Mouse (Mus musculus) adrenal gland, postnatal 4 days (tissue): Measurements from ENCODE around the gene Cep128. TPM values are rescaled to one million over a fixed set of nuclear protein-coding genes. Genes with fewer than 3 reads are reported as not detected.

ENCODE experiments used
- DNase-seq, 2 experiments: peaks; one replicate each; pipeline ENCODE4 v3.0.0; 2021 to 2022; ENCODE audit warnings: low spot score in 2 of 2, mixed read lengths in 2 of 2
- total RNA-seq, 2 experiments: library from RNA; stranded (reverse); gene quantifications; 2 replicates each; pipeline ENCODE4 v1.2.3; 2021

Gene Cep128
- total RNA-seq, 2 experiments from 2014 or later = 9.7 to 10.7 TPM

GRCm38 (mm10) chr12:91184616-91185015 is 199.6 kb downstream of the Cep128 start:
- DNase-seq = no peak

GRCm38 (mm10) chr12:91183928-91184327 is 200.3 kb downstream of the Cep128 start:
- no peak for DNase-seq

- DNase-seq = no peak
Observed at GRCm38 (mm10) chr12:91183304-91183855, 200.8 kb downstream of the Cep128 start.

GRCm38 (mm10) chr12:91176808-91177526 is 207.2 kb downstream of the Cep128 start:
- no peak for DNase-seq

GRCm38 (mm10) chr12:91171613-91172012 is 212.6 kb downstream of the Cep128 start:
- DNase-seq = no peak

GRCm38 (mm10) chr12:91161015-91161730 is 223.0 kb downstream of the Cep128 start:
- DNase-seq = no peak

- DNase-seq = no peak
Observed at GRCm38 (mm10) chr12:91158481-91158880, 225.7 kb downstream of the Cep128 start.

GRCm38 (mm10) chr12:91154052-91154451 is 230.2 kb downstream of the Cep128 start:
- DNase-seq = no peak

GRCm38 (mm10) chr12:91149152-91149551 is 235.1 kb downstream of the Cep128 start:
- DNase-seq = no peak

- DNase-seq = no peak
Observed at GRCm38 (mm10) chr12:91134740-91135517, 249.3 kb downstream of the Cep128 start.

GRCm38 (mm10) chr12:91115054-91115453 is 269.2 kb downstream of the Cep128 start:
- DNase-seq = no peak

GRCm38 (mm10) chr12:91103316-91103715 is 280.9 kb downstream of the Cep128 start:
- DNase-seq = no peak

- DNase-seq = no peak
Observed at GRCm38 (mm10) chr12:91097869-91098268, 286.3 kb downstream of the Cep128 start.

- DNase-seq = no peak
Observed at GRCm38 (mm10) chr12:91096197-91096596, 288.0 kb downstream of the Cep128 start.

GRCm38 (mm10) chr12:91088271-91088670 is 295.9 kb downstream of the Cep128 start:
- no peak for DNase-seq

GRCm38 (mm10) chr12:91085967-91086366 is 298.2 kb downstream of the Cep128 start:
- DNase-seq = no peak

- no peak for DNase-seq
Observed at GRCm38 (mm10) chr12:91075600-91075999, 308.6 kb downstream of the Cep128 start.

- no peak for DNase-seq
Observed at GRCm38 (mm10) chr12:91070551-91071045, 313.6 kb downstream of the Cep128 start.

GRCm38 (mm10) chr12:91067083-91067441 is 317.1 kb downstream of the Cep128 start:
- no peak for DNase-seq

- no peak for DNase-seq
Observed at GRCm38 (mm10) chr12:91066286-91067082, 317.7 kb downstream of the Cep128 start.

GRCm38 (mm10) chr12:91065423-91065822 is 318.8 kb downstream of the Cep128 start:
- DNase-seq = no peak
